Comparison of ENCODE assay signal across 20 mouse cellular contexts in the genomic region with DNA sequence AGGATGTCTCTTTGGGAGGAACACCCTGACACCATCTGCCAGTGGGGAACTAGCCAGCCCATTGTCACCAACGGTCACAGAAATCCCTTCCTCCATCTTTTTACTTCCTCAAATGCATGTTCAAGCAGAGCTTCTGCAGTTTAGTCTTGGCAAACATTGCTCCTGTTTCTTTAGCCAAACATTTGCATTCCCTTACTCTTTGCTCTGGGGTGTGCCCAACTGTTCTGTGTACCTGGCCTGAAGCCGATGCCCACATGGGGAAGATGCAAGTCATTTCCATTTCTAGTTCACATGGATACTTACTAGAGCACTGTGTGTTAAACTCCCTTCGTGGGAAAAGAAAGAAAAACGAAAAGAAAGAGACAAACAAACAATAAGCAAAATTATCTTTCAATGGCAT.
A peak's percentile ranks its signal among the peaks of the same experiment; 100 is the strongest.
DNase-seq lines count a peak whose midpoint lies in the region; ATAC-seq and TF ChIP-seq lines count a peak whose summit lies in the region.
"Had no signal": no experiment of that assay in that cellular context is flagged by ENCODE, and none has a peak within 500 bp of the region (broad histone marks: within the 10 kb centered on the region; RNA-seq: fewer than 3 reads in every experiment).

No protein-coding gene starts in this region.

- DNase-seq in lung, adult 18-20 months: peak; percentile 47 to 61
- no peak for DNase-seq in lung, adult 2 months
- DNase-seq in lung, postnatal 0 days (ENCODE audit: low spot score): peak; percentile 27
- DNase-seq in heart, postnatal 14 days: no peak
- no peak for DNase-seq in left cerebral cortex, postnatal 36 days (ENCODE audit: low spot score in 2 of 2)
- DNase-seq: adrenal gland, postnatal 14 days; cerebellum, adult 11-12 months; cerebellum, adult 9-10 months; cerebellum, postnatal 36 days; gastrocnemius, postnatal 14 days; heart, adult 2 months had no signal

- no peaks in the 10 kb centered on the region for H3K36me3 ChIP-seq in lung, postnatal 0 days (ENCODE audit: insufficient read depth, low read length)
- H3K36me3 ChIP-seq: embryonic facial prominence, embryonic 13.5 days; forebrain, embryonic 12.5 days; heart, embryonic 15.5 days had no signal

- no peak overlapping the region for H3K4me3 ChIP-seq in lung, adult 2 months (replicated peaks; ENCODE audit: extremely low read depth, low read depth, low read length)
- H3K4me3 ChIP-seq in lung, postnatal 0 days (ENCODE audit: low read depth, low read length): no peak overlapping the region
- H3K4me3 ChIP-seq: embryonic facial prominence, embryonic 13.5 days; forebrain, embryonic 12.5 days; heart, adult 2 months; heart, embryonic 15.5 days had no signal

- peak; percentile 30; the same call in 1 of the 2 replicates for ATAC-seq in lung, postnatal 0 days
- 0 out of 2 replicates have a peak, but pooled peaks have one; percentile 29 for ATAC-seq in megakaryocyte progenitor cell, adult 5-6 weeks (replicated peaks; ENCODE audit: poor library complexity)
- ATAC-seq: activated CD4-positive, CD25-positive, alpha-beta regulatory T cell, adult 4 months; forebrain, postnatal 0 days; Patski had no signal

- H3K4me1 ChIP-seq in lung, adult 2 months (ENCODE audit: control insufficient read depth, insufficient read depth, low read length): no peaks in the 10 kb centered on the region
- no peaks in the 10 kb centered on the region for H3K4me1 ChIP-seq in lung, postnatal 0 days (ENCODE audit: insufficient read depth, low read depth, low read length)
- H3K4me1 ChIP-seq: embryonic facial prominence, embryonic 13.5 days; forebrain, embryonic 12.5 days; heart, embryonic 15.5 days had no signal

- no peak overlapping the region for H3K27ac ChIP-seq in lung, postnatal 0 days (ENCODE audit: low read length)
- H3K27ac ChIP-seq: embryonic facial prominence, embryonic 13.5 days; forebrain, embryonic 12.5 days; heart, adult 2 months; heart, embryonic 15.5 days had no signal

- H3K4me2 ChIP-seq in lung, postnatal 0 days (replicated peaks; ENCODE audit: low read depth, low read length): no peak overlapping the region
- H3K4me2 ChIP-seq: embryonic facial prominence, embryonic 13.5 days; forebrain, embryonic 12.5 days; heart, embryonic 11.5 days; heart, embryonic 15.5 days had no signal

- no peak overlapping the region for H3K9ac ChIP-seq in lung, postnatal 0 days (replicated peaks; ENCODE audit: low read depth)
- H3K9ac ChIP-seq: embryonic facial prominence, embryonic 13.5 days; forebrain, embryonic 12.5 days; forebrain, postnatal 0 days; heart, embryonic 15.5 days had no signal

- intact Hi-C loops in heart, postnatal 14 days (cut with DNase I): no loop called here
- intact Hi-C loops in left cerebral cortex, postnatal 36 days (cut with DNase I): no loop called here

- TF ChIP-seq POLR2A in lung, adult 2 months (IDR thresholded peaks at IDR 0.05; ENCODE audit: borderline replicate concordance, extremely low read depth, low read depth, low read length): no peak

- TF ChIP-seq EP300 in lung, postnatal 0 days (IDR thresholded peaks at IDR 0.05): no peak

- no peaks in the 10 kb centered on the region for H3K9me3 ChIP-seq in lung, postnatal 0 days (ENCODE audit: low read length)
- H3K9me3 ChIP-seq: embryonic facial prominence, embryonic 13.5 days; forebrain, embryonic 12.5 days; heart, embryonic 15.5 days had no signal

- TF ChIP-seq CTCF in lung, adult 2 months (IDR thresholded peaks at IDR 0.05; ENCODE audit: insufficient read depth, low read length): no peak
- TF ChIP-seq CTCF in lung, postnatal 0 days (IDR thresholded peaks at IDR 0.05): no peak

- WGBS in lung, adult 2 months: 47% methylated on average over 4 of the region's 4 CpGs
- 34% methylated on average over 4 of the region's 4 CpGs for WGBS in lung, postnatal 0 days

- H3K27me3 ChIP-seq in lung, postnatal 0 days (replicated peaks; ENCODE audit: insufficient read depth, low read length): no peaks in the 10 kb centered on the region
- H3K27me3 ChIP-seq: CH12.LX; embryonic facial prominence, embryonic 13.5 days; forebrain, embryonic 12.5 days; heart, embryonic 15.5 days had no signal

Comparison
In these comparisons a context has a peak if more than half of its experiments do, and no peak if none do; other contexts are left out.
1. DNase-seq: peak in lung, adult 18-20 months (2 of 2) and lung, postnatal 0 days (single experiment); none in lung, adult 2 months (single experiment), heart, postnatal 14 days (0 of 2) and left cerebral cortex, postnatal 36 days (0 of 2).